Mouse (Mus musculus): ENCODE data around the gene Wbp11. TPM values are rescaled to one million over a fixed set of nuclear protein-coding genes. Genes with fewer than 3 reads are reported as not detected.

Gene Wbp11
- polyA plus RNA-seq (2012; rRNA removed; ENCODE audit: low replicate concordance) = 32.5 and 34.8 TPM in 2 replicates

GRCm38 (mm10) chr6:136827881-136828561 lies at the start of gene Wbp11:
Gene Wbp11 (minus strand): TSS chr6:136828233.

GRCm38 (mm10) chr6:136875670-136876069 lies 47.6 kb upstream of the Wbp11 start, which contains the start of gene Mgp:
Gene Mgp (minus strand): TSS chr6:136875823.

DNA sequence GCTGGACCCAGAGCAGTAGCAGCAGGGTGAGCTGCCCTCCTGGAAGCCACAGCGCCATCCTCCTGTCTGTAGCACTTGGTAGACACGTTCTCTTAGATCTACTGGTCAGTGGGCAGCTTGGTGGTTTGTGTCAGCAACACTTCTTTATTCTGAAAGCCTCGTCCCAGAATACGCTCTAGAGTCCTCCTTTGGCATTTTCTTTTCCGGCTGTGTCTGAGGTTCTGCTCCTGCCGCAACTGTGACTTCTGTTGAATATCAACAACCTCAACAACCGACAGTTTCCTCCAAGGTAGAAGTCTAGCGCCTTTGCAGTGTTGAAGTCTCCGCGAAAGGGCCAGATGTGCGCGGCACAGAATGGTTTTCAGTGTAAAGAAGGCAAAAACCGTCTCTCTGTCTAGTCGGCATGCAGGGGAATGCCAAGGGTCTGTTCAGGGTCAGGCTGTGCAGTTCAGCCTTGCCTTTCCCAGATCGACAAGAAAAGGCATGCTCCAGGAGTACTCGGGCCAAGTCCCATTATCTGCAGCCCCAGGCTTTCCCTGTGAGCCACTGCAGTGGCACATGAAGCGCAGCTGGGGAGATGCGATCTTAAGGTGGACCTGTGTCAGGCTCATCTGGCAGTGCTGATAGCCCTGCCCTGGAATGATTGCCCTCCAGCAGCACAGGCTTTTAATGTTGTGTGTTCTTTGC lies 29.3 kb upstream of the Wbp11 start, which contains the start of gene Art4:
TSS of gene Art4 (minus strand) at position 548 of the 687 bp plus-strand sequence.

DNA sequence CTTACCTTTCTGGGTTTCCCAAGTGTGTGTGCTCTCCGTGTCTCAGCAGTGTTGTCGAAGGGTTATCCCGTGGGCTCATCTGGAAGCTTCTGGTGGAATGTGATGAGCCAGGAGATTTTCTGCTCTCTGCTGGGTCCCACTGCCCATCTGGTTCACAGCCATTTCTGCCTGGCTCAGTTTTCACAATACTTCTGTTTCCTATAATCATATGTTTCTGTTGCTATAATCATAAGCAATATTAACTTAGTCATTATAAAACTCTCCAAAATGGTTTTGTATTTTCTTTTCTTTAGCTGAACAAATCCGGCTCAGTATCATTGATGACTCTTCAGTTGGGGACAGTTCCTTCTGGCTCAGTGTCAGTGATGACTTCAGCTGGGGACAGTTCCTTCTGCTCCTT lies 7.3 kb upstream of the Wbp11 start, which contains the start of gene Smco3:
TSS of gene Smco3 (minus strand) at position 101 of the 400 bp plus-strand sequence.

DNA sequence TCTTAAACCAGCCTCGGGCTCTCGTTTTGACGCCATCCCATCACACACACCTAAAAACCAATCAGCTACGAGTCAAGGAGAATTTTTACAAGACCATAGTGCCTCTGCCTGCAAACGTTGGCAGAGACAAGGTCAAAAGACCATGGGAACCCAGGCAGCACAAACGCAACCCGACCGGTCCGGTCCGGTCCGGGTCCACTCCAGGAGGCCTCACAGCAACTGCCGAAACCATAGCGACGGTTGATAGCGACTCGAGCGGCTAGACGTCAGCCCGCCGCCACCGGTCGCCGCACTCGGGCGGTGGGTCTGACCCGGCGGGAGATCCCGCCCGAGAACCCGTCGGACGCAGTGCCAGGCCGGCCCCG lies 535 bp downstream of the Wbp11 start, which contains the start of gene BC049715:
TSS of gene BC049715 (plus strand) at position 111 of the 365 bp plus-strand sequence.

DNA sequence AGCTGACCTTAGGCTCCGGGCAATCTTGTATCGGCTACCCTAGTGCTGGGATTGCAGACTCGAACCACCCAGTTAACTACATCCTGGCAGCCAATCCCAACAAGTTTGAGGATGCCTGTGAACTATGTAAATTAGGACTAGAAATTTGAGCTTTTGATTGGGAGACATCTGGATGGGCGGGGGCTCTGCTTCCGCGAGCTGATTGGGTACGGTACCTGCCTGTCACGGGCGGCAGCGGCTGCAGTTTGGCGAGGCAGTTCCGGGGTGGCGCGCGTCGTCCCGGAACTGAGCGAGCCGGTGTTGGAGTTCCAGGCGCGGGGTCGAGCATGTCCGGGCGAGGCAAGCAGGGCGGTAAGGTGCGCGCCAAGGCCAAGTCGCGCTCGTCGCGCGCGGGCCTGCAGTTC lies 20.0 kb downstream of the Wbp11 start, which contains the start of gene H2afj:
TSS of gene H2afj (plus strand) at position 231 of the 404 bp plus-strand sequence.

GRCm38 (mm10) chr6:136803739-136804633 lies 24.0 kb downstream of the Wbp11 start, which contains the start of gene Hist4h4:
Gene Hist4h4 (minus strand): TSS chr6:136804415.

GRCm38 (mm10) chr6:136781377-136781986 lies 46.6 kb downstream of the Wbp11 start, which contains the start of gene Gucy2c:
Gene Gucy2c (minus strand): TSS chr6:136781765.

Other genes with a start within 250 kb of the Wbp11 start
- gene Plbd1, start 166.3 kb downstream of the Wbp11 start, polyA plus RNA-seq (2012; rRNA removed; ENCODE audit: low replicate concordance) = 20.3 and 43.4 TPM in 2 replicates
- 35.4 and 61.1 TPM in 2 replicates for gene Gucy2c, start 46.5 kb downstream of the Wbp11 start, polyA plus RNA-seq (2012; rRNA removed; ENCODE audit: low replicate concordance)
- gene Hist4h4, start 23.8 kb downstream of the Wbp11 start, polyA plus RNA-seq (2012; rRNA removed; ENCODE audit: low replicate concordance) = 1.3 and 2.3 TPM in 2 replicates
- 381 and 1,561 TPM in 2 replicates for gene H2afj, start 20.0 kb downstream of the Wbp11 start, polyA plus RNA-seq (2012; rRNA removed; ENCODE audit: low replicate concordance)
- 0.88 and 1.5 TPM in 2 replicates for gene BC049715, start 607 bp downstream of the Wbp11 start, polyA plus RNA-seq (2012; rRNA removed; ENCODE audit: low replicate concordance)
- not detected in 2 replicates for gene Smco3, start 7.2 kb upstream of the Wbp11 start, polyA plus RNA-seq (2012; rRNA removed; ENCODE audit: low replicate concordance)
- 0.08 and 0.15 TPM in 2 replicates for gene Art4, start 29.5 kb upstream of the Wbp11 start, polyA plus RNA-seq (2012; rRNA removed; ENCODE audit: low replicate concordance)
- 70.6 and 80.8 TPM in 2 replicates for gene Mgp, start 47.6 kb upstream of the Wbp11 start, polyA plus RNA-seq (2012; rRNA removed; ENCODE audit: low replicate concordance)
- gene Erp27, start 93.9 kb upstream of the Wbp11 start, polyA plus RNA-seq (2012; rRNA removed; ENCODE audit: low replicate concordance) = 5.0 TPM in 1 of 2 replicates, not detected in the other
- 0.04 TPM in 1 of 2 replicates, not detected in the other for gene Pde6h, start 95.6 kb upstream of the Wbp11 start, polyA plus RNA-seq (2012; rRNA removed; ENCODE audit: low replicate concordance)
- 9.1 and 19.1 TPM in 2 replicates for gene Arhgdib, start 113.7 kb upstream of the Wbp11 start, polyA plus RNA-seq (2012; rRNA removed; ENCODE audit: low replicate concordance)

Measured in duodenum, adult 2 months (tissue).